Mouse (Mus musculus): ENCODE data around the gene Anpep. TPM values are rescaled to one million over a fixed set of nuclear protein-coding genes. Genes with fewer than 3 reads are reported as not detected.

Gene Anpep
- polyA plus RNA-seq (2015; fragmentation: Nextera tagmentation; extraction: Ambion mirVana): 5.8 and 6.2 TPM in 2 replicates

DNA sequence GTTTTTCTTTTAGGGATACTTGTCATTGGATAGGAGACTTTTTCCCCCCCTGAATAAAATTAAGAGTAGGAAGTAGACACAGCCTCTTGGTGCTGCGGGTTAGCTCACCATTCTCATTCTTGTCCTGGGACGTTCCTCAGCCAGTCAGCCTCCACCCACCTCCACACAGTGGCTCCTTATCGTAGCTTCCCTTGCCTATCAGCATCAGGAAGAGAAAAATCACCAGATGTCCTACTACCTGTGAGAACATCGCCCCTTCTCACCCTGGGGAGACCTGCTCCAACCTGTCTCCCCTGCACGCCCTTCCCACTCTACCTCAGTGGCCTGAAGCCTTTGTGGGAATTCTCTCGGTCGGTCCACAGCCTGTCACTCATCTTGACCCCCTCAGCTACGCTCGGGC lies at the start of gene Anpep:
TSS of gene Anpep (minus strand) at position 249 of the 400 bp plus-strand sequence.
- no peaks in the 10 kb centered on the region for H3K27me3 ChIP-seq
- H3K9me3 ChIP-seq: no peaks in the 10 kb centered on the region
- no peaks in the 10 kb centered on the region for H3K36me3 ChIP-seq
- H3K4me2 ChIP-seq: no peak within 1 kb of the TSS
- H3K4me1 ChIP-seq (replicated peaks): no peaks in the 10 kb centered on the region
- no peak for ATAC-seq (ENCODE audit: low read depth)
- no peak within 1 kb of the TSS for H3K4me3 ChIP-seq
- no peak within 1 kb of the TSS for H3K9ac ChIP-seq
- WGBS: 84% methylated on average over 9 of the region's 9 CpGs
- H3K27ac ChIP-seq (replicated peaks): no peak within 1 kb of the TSS

DNA sequence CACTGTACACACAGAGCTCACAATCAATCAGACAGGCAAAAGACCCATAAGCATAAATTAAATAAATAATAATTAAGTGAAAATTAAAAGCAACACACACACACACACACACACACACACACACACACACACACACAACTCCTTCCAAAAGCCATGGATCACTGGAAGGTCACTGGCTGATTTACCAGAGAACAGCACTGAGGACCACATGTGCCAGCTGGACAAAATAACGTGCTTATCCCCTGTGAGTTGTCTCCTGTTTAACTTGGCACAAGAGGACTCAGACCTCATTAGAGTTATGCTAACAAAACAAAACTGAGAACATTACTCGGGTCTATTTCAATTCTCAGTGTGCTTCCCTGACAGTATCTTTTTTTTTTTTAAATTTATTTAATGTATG lies 46.5 kb upstream of the Anpep start:
- Histone ChIP-seq H3K4me2 (no peak overlapping the region), H3K27ac (replicated peaks) (no peak overlapping the region), H3K4me1 (replicated peaks) (no peaks in the 10 kb centered on the region), H3K9ac (no peak overlapping the region), H3K4me3 (no peak overlapping the region), H3K36me3 (peaks cover 84% of the 10 kb centered on the region), H3K27me3 (no peaks in the 10 kb centered on the region), H3K9me3 (no peaks in the 10 kb centered on the region)
- no peak for ATAC-seq (ENCODE audit: low read depth)
- 63% methylated on average over 2 of the region's 2 CpGs for WGBS

DNA sequence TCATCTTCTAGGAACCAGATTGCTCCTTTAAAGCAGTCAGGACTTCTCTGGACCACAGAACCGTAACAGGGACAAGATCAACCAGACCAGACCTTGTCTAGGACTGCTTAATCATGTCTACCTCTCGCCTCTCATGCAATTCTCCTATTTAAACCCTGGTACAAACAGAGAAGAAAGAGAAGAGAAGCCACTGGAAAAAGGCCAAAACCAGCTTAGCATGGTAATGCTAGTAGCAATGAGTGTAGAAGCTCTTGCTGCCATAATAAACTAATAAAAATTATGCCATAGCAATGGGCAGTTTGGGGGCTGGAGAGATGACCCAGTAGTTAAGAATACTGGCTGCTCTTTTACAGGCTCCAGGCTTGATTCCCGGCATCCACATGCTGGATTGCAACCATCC lies 46.1 kb upstream of the Anpep start:
- ATAC-seq (ENCODE audit: low read depth): no peak
- Histone ChIP-seq H3K27ac (replicated peaks) (no peak overlapping the region), H3K4me1 (replicated peaks) (no peaks in the 10 kb centered on the region), H3K4me2 (no peak overlapping the region), H3K27me3 (no peaks in the 10 kb centered on the region), H3K9me3 (no peaks in the 10 kb centered on the region), H3K4me3 (no peak overlapping the region), H3K36me3 (peaks cover 86% of the 10 kb centered on the region), H3K9ac (no peak overlapping the region)
- WGBS: 97% methylated on average over 3 of the region's 3 CpGs

DNA sequence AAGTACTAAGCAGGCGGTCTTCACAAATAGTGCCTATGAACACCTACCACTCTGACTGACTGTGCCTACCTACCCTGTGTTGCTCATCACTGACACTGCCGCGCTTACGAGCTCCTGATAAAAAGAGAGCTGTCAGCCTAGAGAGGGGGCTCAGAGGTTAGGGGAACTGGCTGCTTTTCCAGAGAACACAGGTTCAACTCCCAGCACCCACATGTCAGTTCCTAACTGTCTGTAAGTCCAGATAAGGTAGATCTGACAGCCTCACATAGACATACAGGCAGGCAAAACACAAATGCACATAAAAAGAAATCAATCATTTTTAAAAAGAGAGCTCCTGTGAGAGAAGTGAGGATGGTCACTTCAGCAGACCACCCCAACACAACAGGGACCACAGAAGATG lies 44.3 kb upstream of the Anpep start:
- Histone ChIP-seq H3K4me1 (replicated peaks) (no peaks in the 10 kb centered on the region), H3K4me3 (no peak overlapping the region), H3K4me2 (no peak overlapping the region), H3K27ac (replicated peaks) (no peak overlapping the region), H3K9me3 (no peaks in the 10 kb centered on the region), H3K36me3 (peaks cover 88% of the 10 kb centered on the region), H3K27me3 (no peaks in the 10 kb centered on the region), H3K9ac (no peak overlapping the region)
- WGBS: 92% methylated on average over 4 of the region's 4 CpGs
- ATAC-seq (ENCODE audit: low read depth): no peak

DNA sequence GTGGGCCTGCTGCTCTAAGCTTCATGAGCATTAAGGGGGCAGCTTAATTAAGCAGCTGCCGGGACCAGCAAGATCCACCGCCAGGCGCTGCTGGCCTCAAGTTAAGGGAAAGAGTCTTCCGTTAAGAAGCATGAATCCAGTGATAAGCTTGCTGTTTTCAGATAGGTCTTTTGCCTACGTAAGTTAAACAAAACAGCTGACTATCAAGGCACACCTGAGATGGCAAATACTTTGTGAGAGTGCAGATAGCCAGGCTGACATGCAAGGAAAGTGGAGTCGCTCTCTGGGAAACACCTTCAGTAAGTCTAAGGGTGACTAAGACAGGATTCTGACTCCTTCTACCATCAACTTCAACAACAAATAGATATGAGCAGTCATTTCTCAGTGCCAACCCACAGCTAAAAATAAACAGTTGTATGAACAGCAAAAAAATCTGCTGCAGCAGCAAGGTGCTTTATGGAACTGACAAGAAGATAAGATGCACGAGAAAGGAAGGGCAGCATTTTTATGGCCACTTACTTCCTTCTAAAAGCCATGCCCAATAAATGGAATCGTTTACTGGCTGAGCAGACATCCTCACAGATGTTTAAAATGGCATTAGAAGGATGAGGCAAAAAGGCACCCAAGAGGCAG lies 42.4 kb upstream of the Anpep start:
- Histone ChIP-seq H3K9ac (no peak overlapping the region), H3K36me3 (peaks cover 84% of the 10 kb centered on the region), H3K27me3 (no peaks in the 10 kb centered on the region), H3K9me3 (no peaks in the 10 kb centered on the region), H3K4me3 (no peak overlapping the region), H3K4me1 (replicated peaks) (no peaks in the 10 kb centered on the region), H3K27ac (replicated peaks) (no peak overlapping the region), H3K4me2 (no peak overlapping the region)
- no peak for ATAC-seq (ENCODE audit: low read depth)
- 86% methylated on average over 8 of the region's 8 CpGs for WGBS

DNA sequence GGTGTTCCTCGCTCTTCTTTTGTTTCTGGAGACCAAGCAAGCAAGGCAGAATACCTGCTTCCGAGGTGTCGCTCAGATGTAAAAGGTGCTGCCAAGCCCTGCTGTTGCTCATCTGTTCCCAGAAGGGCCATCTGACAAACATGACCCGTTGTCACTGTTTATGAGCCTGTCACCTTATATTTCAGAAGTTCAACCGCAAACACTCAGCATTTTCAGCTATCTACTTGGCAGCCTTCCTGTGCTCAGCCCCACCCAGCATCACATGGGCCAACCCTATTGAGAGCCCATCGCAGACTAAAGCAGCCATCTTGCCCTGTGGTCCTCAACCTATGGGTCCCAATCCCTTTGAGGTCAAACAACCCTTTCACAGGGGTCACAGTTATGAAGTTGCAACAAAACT lies 39.9 kb upstream of the Anpep start:
- Histone ChIP-seq H3K9me3 (no peaks in the 10 kb centered on the region), H3K36me3 (peaks cover 78% of the 10 kb centered on the region), H3K4me3 (no peak overlapping the region), H3K27ac (replicated peaks) (no peak overlapping the region), H3K27me3 (no peaks in the 10 kb centered on the region), H3K4me1 (replicated peaks) (no peaks in the 10 kb centered on the region), H3K4me2 (no peak overlapping the region), H3K9ac (no peak overlapping the region)
- no peak for ATAC-seq (ENCODE audit: low read depth)
- 98% methylated on average over 6 of the region's 6 CpGs for WGBS

DNA sequence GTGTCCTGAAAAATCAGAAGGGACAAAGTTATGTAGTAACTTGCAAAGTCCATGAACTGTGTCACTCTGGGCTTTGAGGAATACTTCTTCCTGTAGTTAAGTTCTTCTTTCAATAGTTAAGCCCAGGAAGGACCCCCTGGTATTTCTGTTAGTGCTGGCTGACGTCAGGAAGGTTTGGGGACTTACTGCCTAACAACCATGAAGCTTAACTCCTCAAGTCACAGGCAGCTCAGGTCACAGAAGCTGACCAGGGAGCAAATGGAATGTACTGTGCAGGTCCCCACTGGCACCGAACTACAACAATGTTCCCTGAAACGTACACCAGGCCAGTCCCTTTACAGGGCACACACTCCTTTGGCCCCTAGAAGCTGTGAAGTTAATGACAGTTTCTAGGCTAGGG lies 34.4 kb upstream of the Anpep start:
- Histone ChIP-seq H3K9me3 (no peaks in the 10 kb centered on the region), H3K36me3 (peaks cover 72% of the 10 kb centered on the region), H3K4me2 (no peak overlapping the region), H3K9ac (no peak overlapping the region), H3K4me1 (replicated peaks) (no peaks in the 10 kb centered on the region), H3K27me3 (no peaks in the 10 kb centered on the region), H3K4me3 (no peak overlapping the region), H3K27ac (replicated peaks) (no peak overlapping the region)
- WGBS: 78% methylated on average over 3 of the region's 3 CpGs
- no peak for ATAC-seq (ENCODE audit: low read depth)

DNA sequence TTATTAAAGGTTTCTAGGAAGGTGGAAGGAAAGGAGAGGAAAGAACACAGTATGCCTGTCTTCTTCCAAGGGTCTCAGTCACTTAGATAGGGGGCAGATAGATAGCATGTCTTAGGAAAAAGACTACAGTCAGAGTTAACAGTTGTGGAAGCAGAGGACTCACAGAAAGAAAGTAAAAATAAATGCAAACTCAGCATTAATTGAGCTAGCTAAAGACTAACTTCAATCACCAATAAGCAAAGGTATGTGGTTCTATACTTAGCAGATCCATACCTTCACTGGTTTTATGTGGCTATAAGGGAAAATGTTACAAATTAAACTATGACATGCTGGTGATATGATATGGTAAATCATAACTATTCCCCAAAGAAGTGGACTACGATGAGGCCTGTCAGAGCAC lies 33.9 kb upstream of the Anpep start:
- Histone ChIP-seq H3K27me3 (no peaks in the 10 kb centered on the region), H3K4me3 (no peak overlapping the region), H3K9ac (no peak overlapping the region), H3K4me2 (no peak overlapping the region), H3K27ac (replicated peaks) (no peak overlapping the region), H3K9me3 (no peaks in the 10 kb centered on the region), H3K36me3 (peaks cover 71% of the 10 kb centered on the region), H3K4me1 (replicated peaks) (no peaks in the 10 kb centered on the region)
- no peak for ATAC-seq (ENCODE audit: low read depth)
- 100% methylated on average over 1 of the region's 1 CpGs for WGBS

DNA sequence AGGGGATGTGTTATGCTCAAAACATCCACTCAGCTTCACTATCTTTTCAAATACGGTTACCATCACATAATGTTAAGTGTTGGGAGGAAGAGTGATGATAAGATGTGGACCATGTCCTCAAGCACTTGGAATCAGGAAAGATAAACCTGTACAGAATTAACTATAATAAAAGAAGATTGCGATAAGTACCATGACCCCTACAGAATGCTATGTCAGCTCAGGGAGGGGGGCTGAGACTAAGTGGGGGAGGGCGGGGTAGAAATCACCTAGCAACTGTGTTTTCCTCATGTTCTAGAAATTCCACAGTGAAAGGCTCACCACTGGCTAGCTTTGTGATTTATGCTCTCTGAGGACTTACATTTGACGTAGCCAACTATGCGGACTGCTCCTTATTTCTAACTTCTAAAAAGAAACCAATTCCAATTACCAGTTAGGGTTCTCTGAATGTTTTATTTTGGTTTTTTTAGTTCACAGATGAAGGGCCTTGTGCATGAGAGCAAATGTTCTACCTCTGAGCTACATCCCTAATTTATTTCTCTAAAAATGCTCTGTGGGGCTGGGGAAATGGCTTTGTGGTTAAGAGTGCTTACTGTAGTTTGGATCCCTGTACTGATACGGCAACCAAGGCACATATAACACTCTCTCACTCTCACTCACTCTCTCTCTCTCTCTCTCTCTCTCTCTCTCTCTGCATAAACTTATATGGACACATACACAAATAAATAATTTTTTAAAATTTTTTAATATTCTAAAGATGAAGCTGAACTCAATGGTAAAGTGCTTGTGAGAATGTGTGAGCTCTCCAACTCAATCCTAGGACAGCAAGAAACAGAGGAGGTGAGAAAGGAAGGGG lies 31.9 kb upstream of the Anpep start:
- Histone ChIP-seq H3K4me2 (no peak overlapping the region), H3K4me3 (no peak overlapping the region), H3K27ac (replicated peaks) (no peak overlapping the region), H3K9ac (no peak overlapping the region), H3K9me3 (no peaks in the 10 kb centered on the region), H3K36me3 (peaks cover 73% of the 10 kb centered on the region), H3K27me3 (no peaks in the 10 kb centered on the region), H3K4me1 (replicated peaks) (no peaks in the 10 kb centered on the region)
- no peak for ATAC-seq (ENCODE audit: low read depth)
- WGBS: 89% methylated on average over 6 of the region's 6 CpGs

DNA sequence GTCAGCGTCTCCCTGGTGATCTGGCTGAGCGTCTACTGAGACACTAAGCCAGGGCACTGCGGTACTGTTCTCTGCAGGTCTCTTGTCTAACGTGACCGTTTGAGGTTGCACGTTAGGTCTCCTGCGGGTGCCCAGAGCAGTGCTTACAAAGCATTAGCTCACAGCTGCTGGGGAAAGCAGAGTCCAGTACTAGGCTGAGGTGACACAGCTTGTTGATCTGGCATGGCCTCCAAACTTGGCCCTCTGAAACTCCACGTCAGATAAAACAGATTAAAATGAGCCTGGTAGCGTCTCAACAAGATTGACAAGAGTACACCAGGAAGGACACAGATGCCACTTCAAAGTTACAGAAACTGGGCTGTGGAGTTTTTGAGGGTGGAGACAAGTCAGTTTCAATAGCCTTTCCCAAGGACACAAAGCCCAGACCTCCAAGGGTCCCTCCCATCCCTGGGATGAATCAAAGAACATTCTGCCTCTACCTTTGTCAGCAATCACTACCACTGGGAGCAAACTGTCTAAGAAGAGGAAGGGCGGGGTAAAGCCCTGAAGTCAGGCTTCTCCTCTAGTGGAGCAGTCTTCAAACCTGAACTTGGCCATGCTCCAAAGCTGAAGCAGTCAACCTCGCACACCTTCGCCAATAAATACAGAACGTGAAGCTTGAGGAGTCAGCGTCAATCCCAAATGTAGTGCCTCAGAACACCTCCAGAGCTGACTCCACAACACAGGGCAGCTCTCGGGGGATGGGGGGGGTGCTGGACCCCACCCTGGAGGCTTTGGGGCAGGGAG lies 29.8 kb upstream of the Anpep start:
- ATAC-seq (ENCODE audit: low read depth): no peak
- 91% methylated on average over 15 of the region's 15 CpGs for WGBS
- Histone ChIP-seq H3K9me3 (no peaks in the 10 kb centered on the region), H3K36me3 (peaks cover 57% of the 10 kb centered on the region), H3K4me1 (replicated peaks) (no peaks in the 10 kb centered on the region), H3K4me3 (no peak overlapping the region), H3K27ac (replicated peaks) (no peak overlapping the region), H3K4me2 (no peak overlapping the region), H3K9ac (no peak overlapping the region), H3K27me3 (no peaks in the 10 kb centered on the region)

DNA sequence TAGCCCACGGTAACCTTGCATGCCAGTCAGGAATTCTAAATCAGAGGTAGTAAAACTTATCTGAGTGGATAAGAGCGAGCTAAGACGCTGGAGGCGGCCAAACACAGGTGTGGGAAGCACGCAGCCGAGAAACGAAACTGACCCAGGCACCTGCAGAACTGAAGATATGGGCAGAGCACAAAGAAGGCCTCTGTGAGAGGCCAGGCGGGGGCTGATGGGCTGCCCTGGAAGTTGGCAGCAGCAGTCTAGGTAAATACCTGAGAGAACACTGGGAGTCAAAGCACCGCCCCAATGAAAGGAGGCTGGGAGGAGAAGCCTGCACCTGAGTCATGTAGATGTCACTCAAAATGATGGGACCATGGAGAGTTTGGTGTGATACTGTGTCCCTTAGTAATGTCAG lies 27.7 kb upstream of the Anpep start:
- H3K4me2 ChIP-seq: no peak overlapping the region
- H3K27me3 ChIP-seq: no peaks in the 10 kb centered on the region
- no peak overlapping the region for H3K4me3 ChIP-seq
- no peak overlapping the region for H3K9ac ChIP-seq
- ATAC-seq (ENCODE audit: low read depth): no peak
- 90% methylated on average over 9 of the region's 9 CpGs for WGBS
- H3K4me1 ChIP-seq (replicated peaks): no peaks in the 10 kb centered on the region
- H3K36me3 ChIP-seq: peaks cover 49% of the 10 kb centered on the region
- H3K27ac ChIP-seq (replicated peaks): no peak overlapping the region
- no peaks in the 10 kb centered on the region for H3K9me3 ChIP-seq

DNA sequence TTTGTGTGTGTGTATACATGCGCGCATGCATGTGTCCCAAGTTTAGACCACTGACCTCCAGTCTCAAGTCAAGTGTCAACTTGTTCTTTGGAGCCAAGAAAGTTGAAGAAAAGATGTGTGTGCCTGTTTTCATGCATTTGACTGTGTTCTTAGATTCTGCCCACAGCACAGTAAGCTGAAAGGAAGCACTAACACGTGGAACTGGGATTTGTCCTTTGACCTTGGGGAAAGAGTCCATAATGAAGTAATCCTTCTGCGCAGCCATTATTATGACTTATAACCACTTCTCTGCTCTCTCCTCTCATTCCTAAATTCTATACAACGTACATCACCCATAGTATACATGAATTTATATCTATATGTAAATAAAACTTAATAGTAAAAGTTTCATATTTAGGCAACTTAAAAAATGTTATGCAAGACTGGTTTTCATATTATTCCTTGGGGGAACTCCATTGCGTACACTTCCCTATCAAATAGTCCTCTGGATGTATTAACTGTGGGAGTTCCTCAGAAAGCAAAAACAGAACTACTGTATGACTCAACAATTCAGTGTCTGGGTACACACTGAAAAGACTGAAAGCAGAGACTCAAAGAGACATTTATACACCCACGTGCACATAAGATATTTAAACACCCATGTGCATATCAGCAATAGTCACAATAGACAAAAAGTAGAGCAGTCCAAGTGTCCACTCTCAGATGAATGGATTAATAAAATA lies 22.9 kb upstream of the Anpep start:
- H3K27ac ChIP-seq (replicated peaks): no peak overlapping the region
- H3K36me3 ChIP-seq: peaks cover 64% of the 10 kb centered on the region
- no peaks in the 10 kb centered on the region for H3K4me1 ChIP-seq (replicated peaks)
- no peak for ATAC-seq (ENCODE audit: low read depth)
- H3K9me3 ChIP-seq: no peaks in the 10 kb centered on the region
- WGBS: 90% methylated on average over 7 of the region's 7 CpGs
- no peaks in the 10 kb centered on the region for H3K27me3 ChIP-seq
- H3K4me3 ChIP-seq: no peak overlapping the region
- H3K4me2 ChIP-seq: no peak overlapping the region
- H3K9ac ChIP-seq: no peak overlapping the region
